Mouse (Mus musculus): ENCODE measurements around the gene Emg1. TPM values are rescaled to one million over a fixed set of nuclear protein-coding genes. Genes with fewer than 3 reads are reported as not detected.

Emg1 gene
- total and polyA plus RNA-seq, 3 experiments: 51.8 to 78.8 (median 71.4) TPM

DNA sequence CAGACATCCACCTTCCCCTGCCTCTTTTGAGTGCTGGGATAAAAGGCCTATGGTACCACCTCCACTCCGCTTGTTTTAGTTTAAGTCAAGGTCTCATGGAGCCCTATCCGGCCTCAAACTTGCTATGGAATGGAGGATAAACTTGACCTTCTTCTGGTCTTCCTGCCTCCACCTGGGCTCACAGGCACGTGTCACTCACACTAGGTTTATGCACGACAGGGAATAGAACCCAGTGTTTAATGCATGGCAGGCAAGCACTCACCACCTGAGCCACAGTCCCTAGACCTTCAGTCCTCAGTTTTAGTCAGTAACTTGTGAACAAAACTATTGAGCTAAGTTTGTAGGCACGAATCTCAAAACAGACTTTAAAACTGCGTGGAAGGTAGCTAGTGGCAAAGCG is 19.1 kb upstream of the Emg1 start:
- H3K27ac ChIP-seq: no peak overlapping the region
- H3K79me2 ChIP-seq (replicated peaks; ENCODE audit: control insufficient read depth, insufficient read depth, low read length): no peaks in the 10 kb centered on the region
- 88% methylated on average over 7 of the region's 7 CpGs for WGBS
- no peaks in the 10 kb centered on the region for H3K4me1 ChIP-seq (ENCODE audit: control insufficient read depth, insufficient read depth, low read length)
- TF ChIP-seq EP300 (IDR thresholded peaks at IDR 0.05; ENCODE audit: insufficient read depth, low read depth, low read length) (no peak), POLR2A (IDR thresholded peaks at IDR 0.05; ENCODE audit: insufficient read depth, low read depth, low read length) (no peak), CTCF (IDR thresholded peaks at IDR 0.05) (no peak)
- no peak overlapping the region for H3K9ac ChIP-seq (ENCODE audit: low read depth, low read length)
- no peak for DNase-seq
- no peaks in the 10 kb centered on the region for H3K36me3 ChIP-seq (ENCODE audit: control insufficient read depth, insufficient read depth, low read length)
- intact Hi-C loops (cut with DNase I): no loop called here
- H3K27me3 ChIP-seq (ENCODE audit: control insufficient read depth, insufficient read depth, low read length): no peaks in the 10 kb centered on the region
- no peak overlapping the region for H3K4me3 ChIP-seq

- Histone ChIP-seq H3K9ac (ENCODE audit: low read depth, low read length) (no peak overlapping the region), H3K79me2 (replicated peaks; ENCODE audit: control insufficient read depth, insufficient read depth, low read length) (no peaks in the 10 kb centered on the region), H3K27ac (no peak overlapping the region), H3K36me3 (ENCODE audit: control insufficient read depth, insufficient read depth, low read length) (no peaks in the 10 kb centered on the region), H3K4me1 (ENCODE audit: control insufficient read depth, insufficient read depth, low read length) (no peaks in the 10 kb centered on the region), H3K4me3 (no peak overlapping the region), H3K27me3 (ENCODE audit: control insufficient read depth, insufficient read depth, low read length) (no peaks in the 10 kb centered on the region)
- TF ChIP-seq EP300 (IDR thresholded peaks at IDR 0.05; ENCODE audit: insufficient read depth, low read depth, low read length): no peak
- no peak for TF ChIP-seq CTCF (IDR thresholded peaks at IDR 0.05)
- TF ChIP-seq POLR2A (IDR thresholded peaks at IDR 0.05; ENCODE audit: insufficient read depth, low read depth, low read length): no peak
- intact Hi-C loops (cut with DNase I): no loop called here
- 46% methylated on average over 8 of the region's 8 CpGs for WGBS
- peak in 1 of 2 experiments; percentile 48 for DNase-seq
Observed at GRCm38 (mm10) chr6:124729850-124730705, 18.1 kb upstream of the Emg1 start.

GRCm38 (mm10) chr6:124728621-124729020 is 16.6 kb upstream of the Emg1 start:
- H3K27me3 ChIP-seq (ENCODE audit: control insufficient read depth, insufficient read depth, low read length): no peaks in the 10 kb centered on the region
- no peaks in the 10 kb centered on the region for H3K36me3 ChIP-seq (ENCODE audit: control insufficient read depth, insufficient read depth, low read length)
- no peaks in the 10 kb centered on the region for H3K79me2 ChIP-seq (replicated peaks; ENCODE audit: control insufficient read depth, insufficient read depth, low read length)
- TF ChIP-seq EP300 (IDR thresholded peaks at IDR 0.05; ENCODE audit: insufficient read depth, low read depth, low read length) (no peak), CTCF (IDR thresholded peaks at IDR 0.05) (no peak), POLR2A (IDR thresholded peaks at IDR 0.05; ENCODE audit: insufficient read depth, low read depth, low read length) (no peak)
- WGBS: 83% methylated on average over 10 of the region's 10 CpGs
- H3K9ac ChIP-seq (ENCODE audit: low read depth, low read length): no peak overlapping the region
- H3K27ac ChIP-seq: no peak overlapping the region
- no peak for DNase-seq
- intact Hi-C loops (cut with DNase I): no loop called here
- H3K4me3 ChIP-seq: no peak overlapping the region
- no peaks in the 10 kb centered on the region for H3K4me1 ChIP-seq (ENCODE audit: control insufficient read depth, insufficient read depth, low read length)

DNA sequence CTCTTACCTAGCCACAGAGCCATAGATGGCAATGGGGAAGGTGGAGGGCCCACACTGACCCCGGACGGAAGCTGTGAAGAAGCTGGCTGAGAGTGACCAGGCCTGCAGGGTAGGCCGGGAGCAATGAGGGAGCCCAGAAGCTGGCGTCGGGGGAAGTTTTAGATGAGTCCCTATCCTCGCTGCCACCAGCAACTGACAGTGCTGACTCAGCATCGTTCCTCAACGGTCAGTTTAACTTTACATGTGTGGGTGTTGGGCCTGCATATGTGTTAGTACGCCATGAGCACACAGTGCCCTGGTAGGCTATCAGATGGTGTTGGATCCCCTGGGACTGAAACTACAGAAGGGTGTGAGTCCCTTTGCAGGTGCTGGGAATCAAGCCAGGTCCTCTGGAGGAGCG is 12.5 kb upstream of the Emg1 start:
- DNase-seq: no peak
- no peak for TF ChIP-seq EP300 (IDR thresholded peaks at IDR 0.05; ENCODE audit: insufficient read depth, low read depth, low read length)
- TF ChIP-seq POLR2A (IDR thresholded peaks at IDR 0.05; ENCODE audit: insufficient read depth, low read depth, low read length): no peak
- TF ChIP-seq CTCF (IDR thresholded peaks at IDR 0.05): no peak
- H3K79me2 ChIP-seq (replicated peaks; ENCODE audit: control insufficient read depth, insufficient read depth, low read length): no peaks in the 10 kb centered on the region
- H3K9ac ChIP-seq (ENCODE audit: low read depth, low read length): no peak overlapping the region
- H3K27me3 ChIP-seq (ENCODE audit: control insufficient read depth, insufficient read depth, low read length): no peaks in the 10 kb centered on the region
- WGBS: 81% methylated on average over 10 of the region's 10 CpGs
- H3K36me3 ChIP-seq (ENCODE audit: control insufficient read depth, insufficient read depth, low read length): no peaks in the 10 kb centered on the region
- H3K4me1 ChIP-seq (ENCODE audit: control insufficient read depth, insufficient read depth, low read length): no peaks in the 10 kb centered on the region; the same call in 1 of the 2 replicates
- no peak overlapping the region for H3K27ac ChIP-seq
- H3K4me3 ChIP-seq: no peak overlapping the region
- intact Hi-C loops (cut with DNase I): no loop called here

- WGBS: 46% methylated on average over 8 of the region's 8 CpGs
- H3K27ac ChIP-seq: no peak overlapping the region
- TF ChIP-seq EP300 (IDR thresholded peaks at IDR 0.05; ENCODE audit: insufficient read depth, low read depth, low read length) (no peak), POLR2A (IDR thresholded peaks at IDR 0.05; ENCODE audit: insufficient read depth, low read depth, low read length) (no peak), CTCF (IDR thresholded peaks at IDR 0.05) (no peak)
- no peaks in the 10 kb centered on the region; the same call in 1 of the 2 replicates for H3K4me1 ChIP-seq (ENCODE audit: control insufficient read depth, insufficient read depth, low read length)
- no peak overlapping the region for H3K9ac ChIP-seq (ENCODE audit: low read depth, low read length)
- no peaks in the 10 kb centered on the region for H3K27me3 ChIP-seq (ENCODE audit: control insufficient read depth, insufficient read depth, low read length)
- intact Hi-C loops (cut with DNase I): no loop called here
- H3K79me2 ChIP-seq (replicated peaks; ENCODE audit: control insufficient read depth, insufficient read depth, low read length): no peaks in the 10 kb centered on the region
- no peak for DNase-seq
- no peaks in the 10 kb centered on the region for H3K36me3 ChIP-seq (ENCODE audit: control insufficient read depth, insufficient read depth, low read length)
- no peak overlapping the region for H3K4me3 ChIP-seq
Observed at GRCm38 (mm10) chr6:124723541-124723940, 11.6 kb upstream of the Emg1 start.

DNA sequence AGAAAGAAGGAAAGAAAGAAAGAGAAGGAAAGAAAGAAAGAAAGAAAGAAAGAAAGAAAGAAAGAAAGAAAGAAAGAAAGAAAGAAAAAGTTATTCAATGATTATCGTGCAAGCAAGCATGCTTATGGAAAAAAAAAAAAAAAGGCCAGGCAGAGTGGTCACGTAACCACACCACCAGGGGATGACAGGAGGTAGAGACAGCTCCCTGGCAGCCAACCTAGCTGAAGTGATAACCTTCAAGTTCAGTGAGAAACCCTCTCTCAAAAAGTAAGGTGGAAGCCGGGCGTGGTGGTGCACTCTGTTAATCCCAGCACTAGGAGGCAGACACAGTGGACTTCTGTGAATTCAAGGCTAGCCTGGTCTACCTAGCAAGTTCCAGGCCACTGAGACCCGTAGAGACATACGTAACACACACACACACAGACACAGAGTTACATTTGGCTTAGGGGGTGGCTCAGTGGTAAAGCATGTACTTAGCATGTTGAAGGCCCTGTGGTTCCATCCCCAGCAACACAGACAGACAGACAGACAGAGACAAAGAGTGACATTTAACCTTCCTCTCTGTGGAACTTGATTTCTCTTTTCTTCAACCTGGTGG is 11.0 kb upstream of the Emg1 start:
- Histone ChIP-seq H3K36me3 (ENCODE audit: control insufficient read depth, insufficient read depth, low read length) (no peaks in the 10 kb centered on the region), H3K4me1 (ENCODE audit: control insufficient read depth, insufficient read depth, low read length) (no peaks in the 10 kb centered on the region; the same call in 1 of the 2 replicates), H3K79me2 (replicated peaks; ENCODE audit: control insufficient read depth, insufficient read depth, low read length) (no peaks in the 10 kb centered on the region), H3K9ac (ENCODE audit: low read depth, low read length) (no peak overlapping the region), H3K4me3 (no peak overlapping the region), H3K27ac (no peak overlapping the region), H3K27me3 (ENCODE audit: control insufficient read depth, insufficient read depth, low read length) (no peaks in the 10 kb centered on the region)
- intact Hi-C loops (cut with DNase I): no loop called here
- no peak for TF ChIP-seq POLR2A (IDR thresholded peaks at IDR 0.05; ENCODE audit: insufficient read depth, low read depth, low read length)
- TF ChIP-seq CTCF (IDR thresholded peaks at IDR 0.05): peak; percentile 20
- TF ChIP-seq EP300 (IDR thresholded peaks at IDR 0.05; ENCODE audit: insufficient read depth, low read depth, low read length): no peak
- 63% methylated on average over 6 of the region's 6 CpGs for WGBS
- no peak for DNase-seq

All from heart, adult 2 months (tissue).